Mouse (Mus musculus) intestine, postnatal 0 days (tissue): ENCODE measurements around the gene Cpt2. TPM values are rescaled to one million over a fixed set of nuclear protein-coding genes. Genes with fewer than 3 reads are reported as not detected.

ENCODE experiments used
- ATAC-seq: fragments of 200-750 bp; cut with Nextera tagmentation; 2 replicates; pipeline ENCODE4 v1.8.0; 2017; ENCODE audit warnings: mild to moderate bottlenecking, moderate TSS enrichment, moderate library complexity
- H3K27ac ChIP-seq: fragments of 300-500 bp; sonication (generic); 2 replicates; pipeline ENCODE4 v1.5.1; 2014; ENCODE audit warnings: mild to moderate bottlenecking, low read depth, low read length, moderate library complexity
- H3K27me3 ChIP-seq: fragments of 300-500 bp; sonication (generic); replicated peaks from 2 replicates; pipeline ENCODE4 v1.6.1; 2014; ENCODE audit warnings: low read length, mixed read lengths; ENCODE audit not compliant: control insufficient read depth, insufficient read depth
- H3K36me3 ChIP-seq: fragments of 300-500 bp; sonication (generic); 2 replicates; pipeline ENCODE4 v1.6.1; 2014; ENCODE audit warnings: mild to moderate bottlenecking, moderate library complexity; ENCODE audit not compliant: control insufficient read depth, insufficient read depth
- H3K4me1 ChIP-seq: fragments of 300-500 bp; sonication (generic); replicated peaks from 2 replicates; pipeline ENCODE4 v1.6.1; 2014; ENCODE audit warnings: antibody characterized with exemption, low read length, mixed read lengths; ENCODE audit not compliant: control insufficient read depth, insufficient read depth
- H3K4me2 ChIP-seq: fragments of 300-500 bp; sonication (generic); replicated peaks from 2 replicates; pipeline ENCODE4 v1.6.1; 2014; ENCODE audit warnings: low read depth, mild to moderate bottlenecking, moderate library complexity
- H3K4me3 ChIP-seq: fragments of 300-500 bp; sonication (generic); 2 replicates; pipeline ENCODE4 v1.5.1; 2014; ENCODE audit warnings: low read depth, low read length
- H3K9ac ChIP-seq: fragments of 300-500 bp; sonication (generic); 2 replicates; pipeline ENCODE4 v1.6.1; 2014; ENCODE audit warnings: mild to moderate bottlenecking, low read depth, low read length
- H3K9me3 ChIP-seq: fragments of 300-500 bp; sonication (generic); 2 replicates; pipeline ENCODE4 v1.6.1; 2016; ENCODE audit warnings: mixed run types; ENCODE audit not compliant: control insufficient read depth
- CTCF ChIP-seq: sonication (generic); IDR thresholded peaks from 2 replicates; pipeline ENCODE4 v1.5.1; 2016; ENCODE audit warnings: low read depth, mild to moderate bottlenecking, control low read depth, antibody characterized with exemption, moderate library complexity
- WGBS: fragments of 180-500 bp; shearing (Covaris S2); extraction: QIAGEN DNeasy Blood & Tissue Kit; methylation state at CpG from one replicate; pipeline ENCODE4 v1.1.7; 2014; 5-methylcytosine and 5-hydroxymethylcytosine counted together
- polyA plus RNA-seq: library from polyadenylated mRNA; unstranded; fragments of >200 nt; fragmentation: Nextera tagmentation; extraction: Ambion mirVana; gene quantifications from 2 replicates; pipeline ENCODE4 v1.2.1, GENCODE M21; 2015

Gene Cpt2
- polyA plus RNA-seq, 1 experiment from 2014 or later, result 128 TPM

GRCm38 (mm10) chr4:107942741-107943140 lies 19.3 kb upstream of the Cpt2 start:
- Histone ChIP-seq H3K4me2 (no peak overlapping the region), H3K4me1 (no peaks in the 10 kb centered on the region), H3K9me3 (no peaks in the 10 kb centered on the region), H3K36me3 (no peaks in the 10 kb centered on the region), H3K27ac (no peak overlapping the region), H3K4me3 (no peak overlapping the region), H3K27me3 (no peaks in the 10 kb centered on the region), H3K9ac (no peak overlapping the region)
- no peak for ATAC-seq
- WGBS, result 79% methylated on average over 7 of the region's 7 CpGs
- TF ChIP-seq CTCF, result no peak

- 81% methylated on average over 2 of the region's 2 CpGs for WGBS
- ATAC-seq, result no peak
- no peak for TF ChIP-seq CTCF
Observed at GRCm38 (mm10) chr4:107938124-107938523, 14.7 kb upstream of the Cpt2 start.

GRCm38 (mm10) chr4:107937338-107937737 lies 13.9 kb upstream of the Cpt2 start:
- Histone ChIP-seq H3K4me3 (no peak overlapping the region), H3K9ac (no peak overlapping the region), H3K27ac (no peak overlapping the region), H3K9me3 (no peaks in the 10 kb centered on the region), H3K36me3 (no peaks in the 10 kb centered on the region), H3K27me3 (no peaks in the 10 kb centered on the region), H3K4me1 (no peaks in the 10 kb centered on the region), H3K4me2 (no peak overlapping the region)
- peak; percentile 77 for TF ChIP-seq CTCF
- 13% methylated on average over 6 of the region's 6 CpGs for WGBS
- peak; percentile 68 for ATAC-seq

More at GRCm38 (mm10) chr4:107938124-107938523, 14.7 kb upstream of the Cpt2 start:
- H3K36me3 ChIP-seq, result no peaks in the 10 kb centered on the region
- no peak overlapping the region for H3K4me2 ChIP-seq
- no peak overlapping the region for H3K27ac ChIP-seq
- H3K4me3 ChIP-seq, result no peak overlapping the region
- H3K9me3 ChIP-seq, result no peaks in the 10 kb centered on the region
- no peaks in the 10 kb centered on the region for H3K4me1 ChIP-seq
- no peaks in the 10 kb centered on the region for H3K27me3 ChIP-seq
- no peak overlapping the region for H3K9ac ChIP-seq

- H3K9me3 ChIP-seq, result no peaks in the 10 kb centered on the region
Observed at GRCm38 (mm10) chr4:107935254-107935653, 11.8 kb upstream of the Cpt2 start.

GRCm38 (mm10) chr4:107933239-107933638 lies 9.8 kb upstream of the Cpt2 start:
- no peak for TF ChIP-seq CTCF
- Histone ChIP-seq H3K27me3 (no peaks in the 10 kb centered on the region), H3K9me3 (no peaks in the 10 kb centered on the region), H3K9ac (no peak overlapping the region), H3K4me2 (no peak overlapping the region), H3K4me1 (no peaks in the 10 kb centered on the region), H3K36me3 (no peaks in the 10 kb centered on the region), H3K27ac (no peak overlapping the region), H3K4me3 (no peak overlapping the region)
- no peak for ATAC-seq
- WGBS, result 73% methylated on average over 8 of the region's 8 CpGs

More at GRCm38 (mm10) chr4:107935254-107935653, 11.8 kb upstream of the Cpt2 start:
- H3K4me3 ChIP-seq, result no peak overlapping the region
- 63% methylated on average over 3 of the region's 3 CpGs for WGBS
- no peaks in the 10 kb centered on the region for H3K36me3 ChIP-seq
- H3K4me2 ChIP-seq, result no peak overlapping the region
- TF ChIP-seq CTCF, result no peak
- H3K9ac ChIP-seq, result no peak overlapping the region
- H3K4me1 ChIP-seq, result no peaks in the 10 kb centered on the region
- no peaks in the 10 kb centered on the region for H3K27me3 ChIP-seq
- H3K27ac ChIP-seq, result no peak overlapping the region
- ATAC-seq, result no peak

- H3K9ac ChIP-seq, result no peak overlapping the region
- H3K27ac ChIP-seq, result no peak overlapping the region
- H3K4me2 ChIP-seq, result no peak overlapping the region
- H3K36me3 ChIP-seq, result no peaks in the 10 kb centered on the region
- TF ChIP-seq CTCF, result peak; percentile 38
- H3K9me3 ChIP-seq, result no peaks in the 10 kb centered on the region
- ATAC-seq, result no peak
- no peaks in the 10 kb centered on the region for H3K4me1 ChIP-seq
- no peak overlapping the region for H3K4me3 ChIP-seq
- no peaks in the 10 kb centered on the region for H3K27me3 ChIP-seq
- 76% methylated on average over 3 of the region's 3 CpGs for WGBS
Observed at GRCm38 (mm10) chr4:107931453-107931852, 8.0 kb upstream of the Cpt2 start.

GRCm38 (mm10) chr4:107928726-107929125 lies 5.3 kb upstream of the Cpt2 start:
- no peak overlapping the region for H3K4me3 ChIP-seq
- H3K9me3 ChIP-seq, result no peaks in the 10 kb centered on the region
- H3K27ac ChIP-seq, result no peak overlapping the region
- no peaks in the 10 kb centered on the region for H3K27me3 ChIP-seq
- H3K4me2 ChIP-seq, result no peak overlapping the region
- no peaks in the 10 kb centered on the region for H3K36me3 ChIP-seq
- H3K9ac ChIP-seq, result no peak overlapping the region
- H3K4me1 ChIP-seq, result no peaks in the 10 kb centered on the region
- ATAC-seq, result no peak
- 80% methylated on average over 2 of the region's 2 CpGs for WGBS
- no peak for TF ChIP-seq CTCF
